Mouse (Mus musculus): ENCODE data around the gene Bbs12.

The Bbs12 gene

GRCm38 (mm10) chr3:37328489-37328888 lies 16.1 kb downstream of the Bbs12 start:
- no peak for DNase-seq

- no peak for DNase-seq
Observed at GRCm38 (mm10) chr3:37329963-37330362, 17.6 kb downstream of the Bbs12 start.

GRCm38 (mm10) chr3:37331999-37332449 lies 19.7 kb downstream of the Bbs12 start:
- no peak for DNase-seq

- no peak for DNase-seq
Observed at GRCm38 (mm10) chr3:37334053-37334452, 21.7 kb downstream of the Bbs12 start.

- peak; percentile 53 for DNase-seq
Observed at GRCm38 (mm10) chr3:37341110-37341509, 28.8 kb downstream of the Bbs12 start.

GRCm38 (mm10) chr3:37342811-37343210 lies 30.5 kb downstream of the Bbs12 start:
- DNase-seq, result no peak

GRCm38 (mm10) chr3:37347671-37348070 lies 35.3 kb downstream of the Bbs12 start:
- no peak for DNase-seq

GRCm38 (mm10) chr3:37348221-37349165 lies 36.1 kb downstream of the Bbs12 start, which contains the start of gene Fgf2:
Gene Fgf2, plus strand, starts transcription at chr3:37348346.
- DNase-seq, result peak; percentile 50

- DNase-seq, result no peak
Observed at GRCm38 (mm10) chr3:37349166-37349548, 36.8 kb downstream of the Bbs12 start.

- DNase-seq, result no peak
Observed at GRCm38 (mm10) chr3:37350386-37350785, 38.0 kb downstream of the Bbs12 start.

- no peak for DNase-seq
Observed at GRCm38 (mm10) chr3:37353951-37354481, 41.7 kb downstream of the Bbs12 start.

GRCm38 (mm10) chr3:37354737-37355136 lies 42.4 kb downstream of the Bbs12 start:
- no peak for DNase-seq

GRCm38 (mm10) chr3:37360729-37361128 lies 48.4 kb downstream of the Bbs12 start:
- no peak for DNase-seq

- DNase-seq, result no peak
Observed at GRCm38 (mm10) chr3:37365144-37365543, 52.8 kb downstream of the Bbs12 start.

GRCm38 (mm10) chr3:37365976-37366375 lies 53.6 kb downstream of the Bbs12 start:
- DNase-seq, result no peak

- no peak for DNase-seq
Observed at GRCm38 (mm10) chr3:37366381-37367053, 54.2 kb downstream of the Bbs12 start.

- DNase-seq, result no peak
Observed at GRCm38 (mm10) chr3:37370407-37370806, 58.1 kb downstream of the Bbs12 start.
